Mouse (Mus musculus) E14TG2a.4 (cell line): ENCODE measurements at regions not wholly inside any gene's neighbourhood (a gene's known extent, or its start where the extent isn't known, plus 50 kb on each side); places are given as distances from the start of the nearest gene placed in this dataset.
A peak's percentile ranks its signal among the peaks of the same experiment; 100 is the strongest.
"Not testable (repeated sequence)": the region's sequence is repeated elsewhere in the genome, so short reads cannot be mapped to it uniquely, and the experiment has no call there.

Source experiments
- CTCF ChIP-seq: conservative IDR thresholded peaks from 2 replicates; pipeline ENCODE4 v1.5.1; 2014; ENCODE audit warnings: low read length
- NANOG ChIP-seq: IDR thresholded peaks from 2 replicates; pipeline ENCODE4 v1.6.1; 2014; ENCODE audit warnings: borderline replicate concordance, low read length, mixed read lengths
- POU5F1 ChIP-seq: IDR thresholded peaks from 2 replicates; pipeline ENCODE4 v1.6.1; 2014; ENCODE audit warnings: low read length, borderline replicate concordance

GRCm38 (mm10) chr12:113625221-113625620 is 81.5 kb downstream of the Adam6a start:
- TF ChIP-seq CTCF: peak; percentile 41
- TF ChIP-seq NANOG, POU5F1: not testable (repeated sequence)
